Mouse (Mus musculus): ENCODE results near the gene Lpp. TPM values are rescaled to one million over a fixed set of nuclear protein-coding genes. Genes with fewer than 3 reads are reported as not detected.

The Lpp gene
- total RNA-seq, 4 experiments from 2014 or later, result 21.5 to 24.7 (median 23.3) TPM

- DNase-seq (ENCODE audit: low spot score), result no peak
Measured at GRCm38 (mm10) chr16:24545366-24545765, 152.1 kb downstream of the Lpp start.

- no peak for DNase-seq (ENCODE audit: low spot score)
Measured at GRCm38 (mm10) chr16:24558458-24558857, 165.2 kb downstream of the Lpp start.

- peak; percentile 28 for DNase-seq (ENCODE audit: low spot score)
Measured at GRCm38 (mm10) chr16:24559811-24560210, 166.5 kb downstream of the Lpp start.

GRCm38 (mm10) chr16:24560998-24561397, 167.7 kb downstream of the Lpp start:
- DNase-seq (ENCODE audit: low spot score), result no peak

DNA sequence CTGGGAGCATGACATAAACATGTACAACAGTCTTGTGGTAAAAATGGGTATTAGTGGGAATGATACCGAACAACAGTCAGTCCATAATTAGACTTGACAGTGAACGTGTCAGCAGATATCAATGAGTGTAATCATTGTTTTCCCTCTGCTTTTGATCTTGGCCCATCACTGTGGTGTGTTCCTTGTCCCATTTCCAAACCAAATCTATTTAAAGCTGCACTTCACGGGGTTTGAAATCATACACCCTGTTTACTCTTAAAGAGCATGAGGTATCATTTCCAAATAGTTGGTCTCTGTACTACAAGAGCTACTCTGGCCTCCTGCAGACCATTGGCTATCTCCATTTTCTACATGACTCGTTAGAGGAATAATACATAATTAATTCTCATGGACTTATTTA, 168.3 kb downstream of the Lpp start:
- DNase-seq (ENCODE audit: low spot score), result peak; percentile 35

- no peak for DNase-seq (ENCODE audit: low spot score)
Measured at GRCm38 (mm10) chr16:24565311-24565710, 172.0 kb downstream of the Lpp start.

GRCm38 (mm10) chr16:24566277-24566676, 173.0 kb downstream of the Lpp start:
- no peak for DNase-seq (ENCODE audit: low spot score)

- no peak for DNase-seq (ENCODE audit: low spot score)
Measured at GRCm38 (mm10) chr16:24567562-24567961, 174.3 kb downstream of the Lpp start.

DNA sequence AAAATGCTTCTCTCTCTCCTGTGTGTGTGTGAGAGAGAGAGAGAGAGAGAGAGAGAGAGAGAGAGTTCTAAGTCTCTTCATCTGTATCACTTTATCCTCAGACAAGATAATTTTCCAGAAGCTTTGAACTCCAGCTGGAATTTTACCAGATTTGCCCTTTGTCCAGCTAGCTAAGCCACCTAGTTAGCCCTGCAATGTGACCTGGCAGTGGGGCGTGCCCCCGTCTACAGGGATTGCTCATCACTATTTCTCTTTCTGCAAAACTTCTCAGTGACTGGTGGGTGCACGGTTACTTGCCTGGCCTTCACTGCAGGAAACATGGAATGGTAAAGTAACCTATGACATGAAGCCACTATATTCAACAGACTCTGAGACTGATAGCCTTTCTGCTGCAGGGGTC, 174.8 kb downstream of the Lpp start:
- no peak for DNase-seq (ENCODE audit: low spot score)

GRCm38 (mm10) chr16:24569681-24570080, 176.4 kb downstream of the Lpp start:
- DNase-seq (ENCODE audit: low spot score), result peak; percentile 23

GRCm38 (mm10) chr16:24576999-24577398, 183.7 kb downstream of the Lpp start:
- DNase-seq (ENCODE audit: low spot score), result no peak

DNA sequence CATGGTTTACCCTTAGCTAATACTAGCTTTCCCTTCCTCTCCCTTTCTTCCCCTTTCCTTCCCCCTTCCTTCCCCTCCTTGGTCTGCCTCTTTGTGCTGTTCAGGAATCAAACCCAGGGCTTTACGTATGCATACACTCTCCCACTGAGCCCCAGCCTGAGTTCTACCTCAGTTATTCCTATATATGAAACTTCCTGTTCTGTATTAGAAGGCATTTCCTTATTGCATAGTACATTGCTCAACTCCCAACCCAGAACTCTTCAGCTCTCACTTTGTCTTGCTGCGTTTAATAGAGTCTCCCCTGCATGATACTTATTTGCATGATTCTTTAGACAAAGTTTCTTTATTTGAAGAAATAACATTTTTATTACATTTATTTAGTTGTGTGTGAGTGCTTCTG, 184.5 kb downstream of the Lpp start:
- DNase-seq (ENCODE audit: low spot score), result no peak

DNA sequence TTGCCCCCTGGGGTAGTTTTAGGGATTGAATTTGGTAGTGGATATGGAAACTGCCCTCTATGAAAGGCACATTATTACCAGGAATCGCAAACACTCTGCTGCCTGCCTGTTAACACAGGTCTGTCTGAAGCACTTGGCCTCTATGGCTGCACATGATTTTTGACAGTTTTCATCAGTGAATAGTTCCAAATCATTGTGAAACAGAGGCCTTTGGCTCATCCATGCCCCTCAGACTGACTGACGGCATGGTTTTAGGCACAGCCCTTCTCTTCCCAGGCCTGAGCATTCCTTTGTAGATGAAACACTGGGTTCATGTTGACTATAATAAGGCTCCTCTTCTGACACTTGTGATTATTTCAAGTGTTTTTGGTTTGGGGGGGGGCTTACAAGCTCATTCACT, 189.5 kb downstream of the Lpp start:
- DNase-seq (ENCODE audit: low spot score), result no peak

DNA sequence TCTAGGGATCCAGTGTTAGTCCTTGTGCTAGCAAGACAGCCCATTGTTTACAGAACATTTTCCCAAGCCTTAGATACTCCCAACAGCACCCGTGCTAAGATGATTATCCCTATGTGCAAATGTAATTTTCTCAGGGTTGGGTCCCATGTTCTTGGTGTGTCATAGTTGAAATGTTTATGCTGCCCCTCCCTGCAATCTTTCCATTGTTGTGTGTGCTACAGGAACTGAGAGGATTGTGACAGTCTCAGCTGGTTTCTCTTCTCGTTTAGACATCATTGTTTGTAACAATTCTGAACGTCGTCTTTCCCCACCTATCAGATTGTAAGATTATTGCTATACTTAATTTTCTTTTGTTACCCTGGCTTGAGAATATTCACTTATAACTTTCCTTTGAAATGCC, 200.2 kb downstream of the Lpp start:
- peak; percentile 13 for DNase-seq (ENCODE audit: low spot score)

GRCm38 (mm10) chr16:24594508-24594907, 201.2 kb downstream of the Lpp start:
- DNase-seq (ENCODE audit: low spot score), result no peak

- no peak for DNase-seq (ENCODE audit: low spot score)
Measured at GRCm38 (mm10) chr16:24595493-24595892, 202.2 kb downstream of the Lpp start.

GRCm38 (mm10) chr16:24598567-24598966, 205.3 kb downstream of the Lpp start:
- DNase-seq (ENCODE audit: low spot score), result no peak

GRCm38 (mm10) chr16:24599766-24600165, 206.5 kb downstream of the Lpp start:
- DNase-seq (ENCODE audit: low spot score), result no peak

DNA sequence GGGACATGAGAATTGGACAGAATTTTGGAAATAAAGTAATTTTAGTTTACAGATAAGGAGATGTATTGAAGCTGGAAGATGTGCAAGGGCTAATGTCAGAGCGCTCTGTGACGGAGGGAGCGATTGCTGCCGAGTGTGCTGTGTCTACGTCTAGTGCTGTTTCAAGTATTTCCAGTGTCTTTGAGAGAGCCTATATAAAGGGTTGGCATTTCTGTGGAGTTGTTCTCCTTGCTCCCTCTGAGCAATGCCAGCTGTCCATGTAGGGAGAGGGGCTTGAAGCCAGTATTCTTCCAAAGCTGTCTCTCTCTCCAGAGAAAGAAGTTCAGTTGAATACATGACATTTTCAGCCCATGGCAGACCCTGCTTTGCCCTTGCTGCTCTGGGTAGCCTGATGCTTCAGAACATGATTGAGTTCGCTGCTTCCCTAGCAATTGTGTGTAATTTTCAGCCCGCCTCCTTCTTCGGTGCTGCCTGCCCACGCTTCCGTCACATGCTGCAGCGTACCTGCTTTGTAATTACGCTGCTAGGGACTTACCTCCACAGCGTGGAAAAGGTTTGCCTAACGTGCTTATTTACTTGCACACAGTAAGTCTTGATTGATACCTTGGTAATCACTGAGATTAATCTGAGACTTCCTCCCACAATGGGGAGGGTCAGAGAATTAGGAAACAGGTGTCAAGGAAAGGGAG, 207.1 kb downstream of the Lpp start:
- no peak for DNase-seq (ENCODE audit: low spot score)

- DNase-seq (ENCODE audit: low spot score), result no peak
Measured at GRCm38 (mm10) chr16:24603342-24603741, 210.0 kb downstream of the Lpp start.

DNA sequence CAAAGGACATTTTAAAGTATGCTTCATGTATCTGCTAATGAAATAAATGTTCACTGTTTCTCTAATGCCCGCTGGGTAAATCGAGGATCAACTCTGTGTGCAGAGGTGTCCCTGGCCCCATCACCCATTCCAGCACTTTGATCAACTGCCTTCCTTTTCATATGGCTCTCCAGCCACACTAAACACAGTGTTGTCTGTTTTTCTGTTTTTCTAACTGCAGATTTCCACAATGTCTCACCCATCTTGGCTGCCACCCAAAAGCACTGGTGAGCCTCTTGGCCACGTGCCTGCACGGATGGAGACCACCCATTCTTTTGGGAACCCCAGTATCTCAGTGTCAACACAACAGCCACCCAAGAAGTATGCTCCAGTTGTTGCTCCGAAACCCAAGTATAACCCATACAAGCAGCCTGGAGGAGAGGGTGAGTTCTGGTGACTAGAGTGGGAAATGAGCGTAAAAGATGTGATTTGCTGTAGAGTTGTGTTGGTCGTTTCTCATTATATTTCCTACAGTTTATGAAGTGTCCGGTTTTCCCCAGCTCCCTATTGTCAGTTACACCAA, 214.7 kb downstream of the Lpp start:
- DNase-seq (ENCODE audit: low spot score), result no peak

GRCm38 (mm10) chr16:24619458-24619857, 226.2 kb downstream of the Lpp start:
- no peak for DNase-seq (ENCODE audit: low spot score)

DNA sequence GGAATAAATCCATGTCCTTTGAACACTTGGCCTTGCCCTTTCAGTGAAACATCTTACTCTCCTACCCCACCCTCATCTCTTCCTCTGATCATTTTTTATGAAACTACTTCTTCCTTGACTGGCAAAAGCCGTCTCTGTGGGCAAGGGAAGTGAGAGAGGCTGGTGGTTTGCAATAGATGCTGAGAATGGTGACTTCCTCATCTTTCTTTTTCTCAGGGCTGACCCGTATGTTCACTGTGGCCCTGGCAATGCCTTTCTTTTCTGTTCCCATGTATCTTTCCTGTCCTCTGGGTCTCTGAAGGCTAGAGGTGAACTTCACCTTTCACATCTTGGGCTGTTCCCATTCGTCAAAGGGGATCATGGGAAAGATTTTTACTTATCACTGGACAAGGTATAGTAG, 226.7 kb downstream of the Lpp start:
- DNase-seq (ENCODE audit: low spot score), result peak; percentile 26
